Mouse (Mus musculus): ENCODE data around the gene Epo.

Gene Epo

DNA sequence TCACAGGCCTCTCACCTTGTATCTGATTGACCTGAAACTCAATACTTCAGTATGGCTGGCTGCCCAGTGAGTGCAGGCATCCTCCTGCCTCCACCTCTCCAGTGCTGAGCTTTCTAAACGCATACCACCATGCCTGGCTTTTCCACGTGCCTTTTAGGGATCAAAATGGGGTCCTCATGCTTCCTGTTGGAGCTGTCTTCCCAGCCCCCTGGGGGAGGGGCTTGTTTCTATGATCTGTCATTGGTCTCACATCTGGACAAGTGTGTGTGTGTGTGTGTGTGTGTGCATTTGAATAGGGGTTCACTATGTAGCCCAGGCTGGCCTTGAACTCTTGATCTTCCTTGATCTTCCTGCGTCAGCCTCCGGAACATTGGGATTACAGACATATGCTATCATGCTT is 4.4 kb upstream of the Epo start:
- no peak for DNase-seq

DNA sequence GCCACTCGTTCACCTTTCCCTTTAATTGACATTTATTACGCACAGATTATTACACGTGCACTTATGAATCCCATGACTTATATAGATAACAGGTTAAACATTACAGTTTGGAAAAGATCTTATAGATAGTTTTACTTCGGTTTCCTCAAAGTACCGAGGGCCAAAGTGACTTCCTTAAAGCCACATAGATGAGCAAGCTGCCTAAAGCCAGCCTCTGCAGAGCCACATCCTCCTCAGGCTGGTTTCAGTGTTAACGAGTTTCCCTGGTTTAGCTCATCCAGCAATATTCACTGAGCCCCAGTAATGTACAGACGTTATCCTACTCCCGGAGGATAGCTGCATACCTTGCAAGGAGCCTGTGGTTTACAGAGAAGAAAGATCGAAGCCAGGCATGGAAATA is 2.3 kb upstream of the Epo start:
- no peak for DNase-seq

DNA sequence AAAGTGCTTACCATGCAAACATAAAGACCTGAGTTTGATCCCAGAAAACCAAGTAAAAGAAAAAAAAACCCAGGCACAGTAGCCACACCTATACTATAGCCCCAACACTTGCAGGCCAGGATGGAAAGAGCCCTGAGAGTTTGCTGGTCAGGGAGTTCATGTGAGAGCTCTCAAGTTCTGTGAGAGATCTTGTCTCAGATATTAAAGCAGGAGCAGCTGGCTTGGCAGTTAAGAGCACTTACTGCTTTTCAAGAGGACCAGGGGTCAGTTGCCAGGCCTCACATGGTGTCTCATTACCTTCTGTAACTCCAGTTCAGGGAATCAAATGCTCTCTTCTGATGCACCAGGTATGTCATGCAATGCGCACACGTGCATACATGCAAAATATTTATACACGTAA is 1.7 kb upstream of the Epo start:
- DNase-seq, result no peak

DNA sequence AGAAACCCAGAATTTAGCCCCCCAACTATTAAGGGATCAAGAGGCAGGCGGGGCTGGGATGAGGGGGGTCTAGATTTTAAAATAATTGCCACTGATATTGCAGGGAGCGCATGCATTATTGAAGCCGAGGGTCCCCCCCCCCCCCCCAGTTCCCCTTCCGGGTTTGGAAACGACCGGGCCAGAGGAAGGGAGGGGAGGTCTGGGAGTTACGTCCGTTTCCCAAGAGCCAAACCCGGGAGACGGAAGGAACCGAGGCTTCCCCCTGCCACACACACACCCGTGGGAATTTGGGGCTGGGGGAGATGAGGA is 280 bp downstream of the Epo start:
- DNase-seq, result no peak

DNA sequence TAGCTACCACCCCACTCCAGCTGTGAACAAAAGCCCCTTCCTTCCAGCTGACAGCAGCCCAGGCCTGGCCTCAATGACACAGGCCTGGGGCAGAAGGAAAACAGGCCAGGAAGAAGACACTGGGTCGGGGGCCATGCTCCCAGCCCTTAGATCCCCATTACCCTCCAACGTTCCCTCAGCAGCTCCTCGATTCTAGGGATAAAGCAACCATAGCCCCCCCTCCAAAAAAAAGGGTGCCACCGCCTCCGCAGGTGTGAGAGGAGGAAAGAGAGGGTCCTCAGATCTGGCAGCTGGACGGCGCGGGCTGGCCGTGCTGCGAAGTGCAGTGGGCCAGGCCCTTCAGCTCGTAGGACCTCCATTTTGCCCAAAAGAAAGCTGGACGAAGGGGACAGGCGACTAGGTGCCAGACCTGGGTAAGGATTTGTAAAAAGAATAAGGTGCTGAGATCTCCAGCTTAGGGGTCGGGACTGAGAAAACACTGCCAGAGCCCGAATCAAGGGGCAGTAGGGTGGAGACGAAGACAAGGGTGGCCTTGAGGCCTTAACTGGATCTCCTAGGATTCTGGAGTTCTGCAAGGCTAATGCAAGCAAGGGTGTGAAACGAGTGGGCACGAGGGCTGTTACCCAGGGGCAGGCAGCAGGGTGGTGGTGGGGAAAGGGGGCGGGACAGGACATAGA is 773 bp downstream of the Epo start:
- DNase-seq, result peak; percentile 7 to 38

DNA sequence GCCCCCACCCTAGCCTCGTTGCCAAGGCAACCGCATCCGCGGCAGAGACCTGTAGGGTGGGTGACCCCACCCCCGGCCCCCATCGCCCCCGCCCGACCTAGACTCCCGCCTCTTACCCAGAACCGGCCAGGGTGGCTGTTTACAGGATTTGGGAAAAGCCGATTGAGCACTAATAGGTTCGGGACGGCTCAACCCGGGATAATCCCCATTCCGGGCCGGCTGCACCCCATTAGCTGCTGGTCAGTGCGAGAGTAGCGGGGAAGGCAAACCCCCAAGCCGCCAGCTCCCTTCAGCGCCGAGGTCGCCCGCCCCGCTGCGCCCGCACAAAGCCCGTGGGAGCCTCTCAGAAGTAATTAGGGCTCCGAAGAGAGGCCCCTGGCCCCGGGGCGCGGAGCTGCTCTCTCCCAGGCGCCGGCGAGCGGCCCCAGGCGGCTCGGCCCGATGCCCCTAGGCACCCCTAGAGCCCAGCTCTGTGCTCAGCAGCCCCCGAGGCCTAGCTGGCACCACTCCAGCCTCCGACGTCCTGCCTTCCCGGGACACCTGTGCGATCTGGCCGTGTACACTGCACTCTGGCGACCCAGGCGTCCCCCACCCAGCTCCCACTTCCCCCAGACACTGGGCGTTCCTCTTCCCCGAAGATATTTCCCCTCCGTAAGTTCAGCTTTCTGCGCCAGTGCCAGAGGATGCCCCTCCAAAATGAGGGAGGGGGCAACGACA is 1.5 kb downstream of the Epo start:
- peak; percentile 54 to 57 for DNase-seq

DNA sequence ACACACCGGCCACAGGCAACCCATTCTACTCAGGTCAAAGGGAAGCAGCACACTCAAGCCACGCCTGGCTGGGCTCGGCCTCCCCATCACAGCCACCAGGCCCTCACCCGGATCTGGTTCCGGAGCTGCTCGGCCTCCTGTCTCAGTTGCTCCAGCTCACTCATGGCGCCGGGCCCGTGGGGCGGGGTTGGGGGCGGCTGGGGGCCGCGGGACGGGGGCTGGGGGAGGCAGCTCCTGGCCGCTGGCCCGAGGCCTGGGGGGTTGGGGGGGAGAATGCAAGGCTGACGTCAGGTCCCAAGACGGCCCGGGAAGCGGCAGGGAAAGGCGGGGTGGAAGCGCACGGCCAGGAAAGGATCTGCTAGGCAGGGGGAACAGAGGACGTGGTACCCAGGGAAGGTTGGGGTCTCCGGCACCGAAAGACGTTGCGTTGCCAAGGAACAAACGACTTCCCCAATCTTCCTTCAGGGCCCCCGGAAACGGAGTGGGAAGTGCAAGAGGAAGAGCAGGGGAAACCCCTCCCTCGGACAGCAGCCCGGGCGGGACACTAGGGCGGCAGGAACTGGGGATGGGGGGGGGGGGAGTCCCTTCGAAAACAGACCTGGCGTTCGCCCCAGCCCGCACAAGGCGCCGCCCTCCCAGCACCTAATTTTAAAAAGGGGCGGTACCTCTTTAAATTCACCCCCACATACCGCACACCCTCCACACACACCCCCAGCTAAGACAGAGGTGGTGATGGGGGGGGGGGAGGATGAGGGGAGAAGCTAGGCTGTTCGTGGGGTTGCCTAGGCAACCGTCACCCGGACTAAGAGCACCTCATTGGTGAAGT is 2.2 kb downstream of the Epo start:
- DNase-seq, result peak; percentile 67 to 73

DNA sequence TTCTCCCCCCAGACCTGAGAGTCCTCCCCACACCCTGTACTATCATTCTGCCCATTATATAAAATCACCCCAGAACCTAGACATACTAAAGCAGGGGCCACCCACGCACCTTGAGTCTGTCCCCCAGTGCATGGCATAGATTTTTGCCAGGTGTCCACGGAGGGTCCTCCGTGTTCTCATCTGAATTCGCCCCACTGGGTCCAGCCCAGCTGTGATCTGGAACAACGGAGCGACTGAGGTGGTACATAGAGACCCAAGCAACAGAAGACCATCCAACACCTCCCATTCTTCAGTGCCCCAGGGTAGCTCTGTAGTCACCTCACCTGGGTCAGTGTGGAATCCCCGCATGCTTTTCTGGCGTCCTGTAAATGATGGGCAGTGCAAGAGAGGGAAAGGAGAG is 3.0 kb downstream of the Epo start:
- DNase-seq, result no peak

DNA sequence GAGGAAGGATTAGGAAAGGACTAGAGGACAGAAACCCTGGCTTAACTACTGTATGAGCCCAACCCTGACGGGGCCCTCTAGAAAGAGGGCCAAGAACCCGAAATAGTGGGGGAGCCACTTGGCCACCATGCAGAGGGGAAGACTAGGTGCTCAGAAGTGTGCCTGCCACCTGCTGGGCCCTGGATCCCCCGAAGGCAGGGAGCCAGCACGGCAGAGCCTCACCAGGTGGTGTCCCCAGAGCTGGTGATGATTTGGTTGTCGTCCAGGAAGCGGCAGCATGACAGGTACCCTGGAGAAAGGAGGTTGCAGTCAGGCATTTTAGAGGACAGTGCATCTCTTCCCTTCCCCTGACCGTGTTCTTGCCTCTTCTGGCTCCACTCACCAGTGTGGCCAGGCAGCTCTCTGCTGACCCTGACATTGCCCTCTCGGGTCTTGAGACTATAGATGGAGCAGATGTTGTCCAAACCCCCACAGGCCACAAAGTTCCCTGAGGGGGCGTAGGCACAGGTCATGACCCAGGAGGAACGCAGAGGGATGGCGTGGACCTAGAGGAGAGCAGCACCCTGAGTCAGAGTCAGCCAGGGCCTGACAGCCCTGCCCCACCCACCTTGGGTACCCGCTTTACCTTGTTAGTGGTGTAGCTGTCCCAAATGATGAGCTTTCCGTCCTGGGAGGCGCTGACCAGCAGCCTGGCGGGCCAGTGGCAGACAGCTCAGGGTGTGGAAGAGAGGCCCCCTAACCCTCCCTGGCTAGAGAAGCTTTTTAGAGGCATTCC is 3.6 kb downstream of the Epo start:
- DNase-seq, result no peak

DNA sequence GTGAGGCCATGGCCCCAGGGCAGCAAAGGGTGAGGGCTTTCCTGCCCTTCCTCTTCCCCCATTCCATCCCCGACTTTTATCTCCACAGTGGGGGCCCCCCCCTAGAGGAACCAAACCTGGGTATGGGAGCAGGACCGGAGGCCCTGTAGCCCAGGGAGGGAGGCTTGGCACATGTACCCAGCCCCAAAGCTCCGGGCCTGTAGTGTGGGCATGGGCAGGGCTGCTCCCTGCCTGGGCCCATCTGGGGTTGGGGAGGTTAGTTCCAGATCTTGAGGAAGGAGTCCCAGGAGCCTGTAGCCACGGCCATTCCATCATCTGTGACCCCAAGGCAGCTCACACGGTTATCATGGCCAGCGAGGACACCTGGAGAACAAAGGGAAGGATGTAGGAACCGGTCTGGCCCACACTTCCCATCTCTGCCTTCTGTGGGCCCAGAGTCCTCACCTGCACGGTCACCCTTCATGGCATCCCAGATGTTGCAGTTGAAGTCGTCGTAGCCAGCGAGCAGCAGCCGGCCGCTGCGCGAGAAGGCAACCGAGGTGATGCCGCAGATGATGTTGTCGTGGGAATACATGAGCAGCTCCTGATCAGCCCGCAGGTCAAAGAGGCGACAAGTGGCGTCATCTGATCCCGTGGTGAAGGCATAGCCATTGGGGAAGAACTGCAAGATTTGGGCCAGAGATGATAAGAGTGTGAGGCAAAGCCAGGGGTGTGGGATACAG is 4.6 kb downstream of the Epo start:
- no peak for DNase-seq

DNA sequence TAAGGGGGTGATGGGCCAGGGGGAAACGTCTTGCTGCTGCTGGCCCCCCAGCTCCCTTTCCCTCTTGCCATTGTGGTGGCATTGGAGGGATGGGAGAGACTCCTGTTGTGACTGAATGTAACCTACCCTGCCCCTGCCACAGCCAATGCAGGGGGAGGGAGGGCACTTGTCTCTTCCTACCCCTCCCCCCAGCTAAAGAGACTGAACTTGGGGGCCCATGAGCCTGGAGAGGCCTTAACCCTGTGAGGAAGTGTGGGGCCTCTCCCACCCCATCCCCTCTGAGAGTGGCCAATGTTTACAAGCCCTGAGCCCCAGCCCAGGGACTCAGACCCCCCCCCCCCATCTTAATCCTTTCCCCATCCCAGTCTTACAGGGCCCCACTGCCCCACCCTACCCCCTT is 5.6 kb downstream of the Epo start:
- DNase-seq, result no peak

DNA sequence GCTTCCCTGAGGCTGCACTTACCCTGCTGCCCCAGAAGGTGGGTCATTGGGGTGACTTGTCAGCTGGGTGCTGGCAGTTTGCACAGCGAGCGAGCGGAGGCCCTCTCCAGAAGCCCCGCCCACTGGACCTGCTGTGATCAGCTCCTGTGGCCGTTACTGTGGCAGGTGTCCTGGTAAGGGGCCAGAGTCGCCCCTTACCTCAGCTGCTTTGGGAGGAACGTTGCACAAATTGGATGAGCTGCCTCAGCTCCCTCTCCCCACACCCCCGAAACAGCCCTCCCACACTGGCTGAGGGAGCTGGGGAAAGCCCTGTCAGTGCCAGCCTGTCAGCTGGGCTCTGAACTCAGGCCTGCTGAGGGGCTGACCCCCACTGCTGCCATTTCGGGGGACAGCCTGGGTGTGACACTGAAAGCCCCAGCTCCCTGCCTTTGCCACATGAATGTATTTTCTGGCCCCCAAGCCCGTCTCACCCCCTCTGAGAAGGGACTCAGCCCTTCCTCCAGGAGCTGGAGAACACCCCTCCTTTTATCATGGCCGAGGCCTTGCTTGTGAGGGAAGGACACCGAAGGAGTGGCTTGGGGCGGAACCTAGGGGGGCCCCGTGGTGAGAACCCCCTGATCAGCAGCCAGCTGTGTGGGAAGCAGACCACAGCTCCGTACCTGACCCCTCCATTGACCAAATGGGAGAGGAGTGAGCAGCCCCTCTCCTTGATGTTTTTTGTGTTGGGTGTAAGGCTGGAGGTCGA is 6.7 kb downstream of the Epo start:
- DNase-seq, result no peak

DNA sequence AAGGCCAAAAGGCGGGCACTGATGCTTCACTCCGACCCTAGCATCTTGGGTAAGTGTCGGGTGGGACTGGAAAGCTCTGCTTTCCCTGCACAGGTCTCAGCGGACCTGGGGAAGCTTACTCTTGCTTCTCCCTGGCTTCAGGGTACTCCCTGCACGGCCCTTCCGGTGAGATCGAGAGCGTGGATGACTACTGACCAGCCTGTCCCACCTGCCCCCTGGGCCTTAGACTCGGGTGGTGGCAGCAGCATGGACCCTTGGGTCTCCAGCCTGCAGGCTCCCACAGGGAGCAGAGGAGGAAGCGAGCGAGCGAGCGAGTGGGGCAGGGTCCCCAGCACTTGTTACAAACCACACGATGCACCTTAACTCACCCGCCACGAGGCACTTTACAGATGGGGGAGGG is 7.5 kb downstream of the Epo start:
- no peak for DNase-seq

DNA sequence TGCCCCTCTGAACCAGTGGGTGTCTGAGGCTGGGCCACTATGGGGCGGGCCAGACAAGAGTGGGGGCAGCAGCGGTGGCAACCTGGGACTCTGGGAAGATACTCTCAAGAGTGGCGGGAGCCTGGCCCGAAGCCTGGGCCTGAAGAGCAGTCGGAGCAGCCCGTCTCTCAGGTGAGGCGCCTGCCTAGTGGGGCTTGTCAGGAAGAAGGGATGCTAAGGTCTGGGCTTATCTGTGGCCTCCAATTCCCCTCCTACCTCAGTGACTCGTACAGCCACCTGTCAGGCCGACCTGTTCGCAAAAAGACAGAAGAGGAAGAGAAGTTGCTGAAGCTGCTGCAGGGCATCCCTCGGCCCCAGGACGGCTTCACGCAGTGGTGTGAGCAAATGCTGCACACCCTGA is 8.4 kb downstream of the Epo start:
- no peak for DNase-seq

DNA sequence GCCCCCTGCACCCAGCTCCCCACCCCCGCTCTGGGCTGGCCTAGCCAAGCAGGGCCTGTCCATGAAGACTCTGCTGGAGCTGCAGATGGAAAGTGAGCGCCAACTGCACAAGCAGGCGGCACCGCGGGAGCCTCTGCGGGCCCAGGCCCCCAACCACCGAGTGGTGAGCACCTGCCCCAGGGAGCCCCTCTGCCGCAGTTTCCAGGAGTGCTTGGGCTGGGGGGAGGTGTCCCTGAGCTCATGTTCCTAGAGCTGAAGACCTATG is 8.9 kb downstream of the Epo start:
- no peak for DNase-seq

DNA sequence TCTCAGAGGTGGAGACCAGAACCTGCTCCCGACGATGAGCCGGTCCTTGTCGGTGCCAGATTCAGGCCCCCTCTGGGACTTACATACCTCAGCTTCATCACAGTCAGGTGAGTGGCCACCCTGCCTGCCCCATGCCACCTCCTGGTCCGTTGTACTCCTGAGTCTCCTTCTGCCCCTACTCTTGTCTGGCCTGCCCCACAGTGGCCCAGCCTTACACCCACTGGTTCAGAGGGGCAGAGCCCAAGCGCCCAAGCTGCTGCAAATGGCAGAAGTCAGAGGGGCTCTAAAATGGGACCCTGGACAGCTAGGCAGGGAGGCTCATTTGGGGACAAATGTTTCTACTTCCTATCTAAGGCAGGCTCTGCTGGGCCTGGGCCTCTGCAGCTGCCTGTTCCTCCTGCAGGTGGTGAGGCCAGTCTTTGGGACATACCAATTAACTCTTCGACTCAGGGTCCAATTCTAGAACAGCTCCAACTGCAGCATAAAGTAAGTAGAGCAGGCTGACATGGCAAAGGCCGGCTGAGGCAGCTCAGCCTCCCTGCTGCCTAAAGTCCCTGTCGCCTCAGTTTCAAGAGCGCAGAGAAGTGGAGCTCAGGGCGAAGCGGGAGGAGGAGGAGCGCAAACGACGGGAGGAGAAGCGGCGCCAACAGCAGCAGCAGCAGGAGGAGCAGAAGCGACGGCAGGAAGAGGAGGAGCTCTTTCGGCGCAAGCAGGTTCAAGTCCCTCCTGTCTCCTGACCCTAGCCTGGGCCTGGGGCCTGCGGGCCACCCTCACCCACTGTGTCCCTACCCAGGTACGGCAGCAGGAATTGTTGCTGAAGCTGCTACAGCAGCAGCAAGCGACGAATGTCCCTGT is 9.4 kb downstream of the Epo start:
- no peak for DNase-seq

DNA sequence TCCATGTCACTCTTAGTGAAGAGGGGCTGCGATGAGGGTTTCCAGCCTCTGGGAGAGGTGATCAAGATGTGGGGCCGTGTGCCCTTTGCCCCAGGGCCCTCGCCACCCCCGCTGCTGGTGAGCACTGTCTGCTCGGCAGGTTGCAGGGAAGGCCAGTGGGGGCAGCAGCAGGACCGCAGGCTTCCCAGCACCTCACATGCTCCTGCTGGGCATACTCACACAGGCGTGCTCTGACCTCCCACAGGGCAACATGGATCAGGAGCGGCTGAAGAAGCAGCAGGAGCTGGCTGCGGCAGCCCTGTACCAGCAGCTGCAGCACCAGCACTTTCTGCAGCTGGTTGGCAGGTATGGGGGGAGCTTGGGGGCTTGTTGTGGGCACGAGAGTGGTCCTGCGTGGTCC is 10.3 kb downstream of the Epo start:
- DNase-seq, result no peak

DNA sequence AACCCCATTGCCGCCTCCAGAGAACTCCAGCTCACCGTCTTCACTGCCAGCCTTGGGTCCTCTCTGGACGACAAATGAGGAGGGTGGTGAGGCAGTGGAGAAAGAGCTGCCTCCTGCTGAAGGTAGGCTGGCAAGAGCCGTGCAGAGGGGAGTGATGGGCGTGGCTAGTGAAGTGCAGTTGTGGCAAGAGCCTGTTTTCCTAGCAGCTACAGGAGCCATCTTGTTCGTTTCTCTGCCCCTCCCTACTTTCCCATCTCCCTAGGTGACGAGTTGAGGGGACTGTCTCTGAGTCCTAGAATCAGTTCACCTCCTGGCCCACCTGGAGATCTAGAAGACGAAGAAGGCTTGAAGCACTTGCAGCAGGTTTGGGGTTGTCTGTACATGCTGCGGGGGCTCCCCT is 11.2 kb downstream of the Epo start:
- no peak for DNase-seq

DNA sequence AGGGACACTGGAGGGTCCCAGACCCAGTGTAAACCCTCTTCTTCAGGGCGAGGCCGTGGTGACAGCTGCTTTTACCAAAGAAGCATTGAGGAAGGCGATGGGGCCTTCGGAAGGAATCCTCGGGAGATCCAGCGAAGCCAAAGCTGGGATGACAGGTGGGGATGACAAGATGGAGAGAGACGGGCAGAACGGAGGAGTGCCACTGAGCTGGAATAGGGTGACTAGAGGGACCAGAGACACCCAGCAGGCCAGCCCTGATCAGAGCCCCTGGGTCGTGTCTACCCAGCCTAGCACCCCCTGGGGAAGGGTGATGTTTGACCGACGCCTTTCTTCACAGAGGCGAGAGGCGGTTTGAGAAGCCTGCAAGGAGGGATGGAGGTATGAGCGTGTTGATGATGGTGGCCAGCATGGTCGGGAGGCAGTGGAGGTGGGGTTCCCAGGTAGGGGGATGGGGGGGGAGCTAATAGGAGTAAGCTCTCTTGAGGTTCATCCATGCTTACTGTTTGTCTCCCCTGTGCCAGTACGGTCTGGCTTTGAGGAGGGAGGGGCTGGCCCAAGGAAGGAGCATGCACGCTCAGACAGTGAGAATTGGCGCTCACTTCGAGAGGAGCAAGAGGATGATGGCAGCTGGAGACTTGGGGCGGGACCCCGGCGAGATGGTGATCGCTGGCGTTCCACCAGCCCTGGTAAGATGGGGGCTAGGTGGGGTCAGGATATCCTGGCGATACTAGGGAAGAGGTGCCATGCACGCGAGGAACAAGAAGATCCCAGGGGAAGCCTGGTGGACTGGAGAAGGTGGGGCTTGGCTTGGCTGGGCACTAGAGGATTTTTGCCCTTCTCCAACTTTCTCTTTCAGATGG is 13.1 kb downstream of the Epo start:
- no peak for DNase-seq

DNA sequence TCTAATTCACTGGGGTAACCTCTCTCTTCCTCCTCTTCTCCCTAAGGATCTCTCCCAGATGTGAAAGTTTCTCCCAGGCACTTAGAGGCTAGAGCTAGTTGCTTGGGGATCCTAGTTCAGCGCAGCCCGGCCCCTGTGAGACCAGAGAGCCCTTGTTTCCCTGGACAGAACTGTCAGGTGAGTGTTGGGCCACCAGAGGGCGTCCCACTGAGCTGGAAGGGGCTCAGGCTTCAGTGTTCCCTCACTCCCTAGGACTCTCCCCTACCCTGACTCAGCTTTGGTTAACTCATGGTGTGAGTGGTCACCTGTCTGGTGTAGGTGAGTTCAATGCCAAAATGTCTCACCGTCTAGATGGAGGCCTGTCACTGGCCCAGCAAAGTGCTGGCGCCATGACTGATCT is 14.6 kb downstream of the Epo start, which contains the start of gene Gigyf1:
TSS of gene Gigyf1 (plus strand) at position 113 of the 400 bp plus-strand sequence.
- DNase-seq, result no peak

Data from spleen, adult 18-20 months (tissue).